Mouse (Mus musculus): ENCODE data around the gene Lrch1. TPM values are rescaled to one million over a fixed set of nuclear protein-coding genes. Genes with fewer than 3 reads are reported as not detected.

Lrch1 gene
- polyA plus RNA-seq, 1 experiment from 2014 or later: 4.2 TPM

DNA sequence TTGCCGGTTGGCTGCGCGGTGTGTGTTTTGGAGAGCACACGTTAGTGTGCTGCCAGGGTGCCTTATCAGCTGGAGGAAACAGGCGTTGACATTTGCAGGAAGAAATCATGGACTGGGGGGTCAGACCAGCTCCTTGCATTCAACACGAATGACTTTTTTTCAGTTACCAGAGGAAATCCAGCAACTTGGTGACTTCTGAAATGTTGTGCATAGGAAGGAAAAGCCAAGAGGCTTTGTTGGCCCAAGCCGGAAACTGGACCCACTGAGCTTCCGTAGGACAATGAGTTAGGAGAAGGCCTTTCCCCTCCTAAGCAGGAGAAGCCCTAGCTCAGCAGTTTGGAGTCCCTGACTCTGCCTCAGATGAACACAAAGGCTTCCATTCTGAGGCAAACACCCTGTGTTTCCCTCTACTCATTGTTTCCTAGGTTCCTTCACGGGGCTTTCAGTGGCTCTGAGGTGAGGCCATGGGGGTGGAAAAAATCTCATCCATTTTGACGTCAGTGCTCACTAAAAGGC is 26.5 kb upstream of the Lrch1 start:
- H3K4me2 ChIP-seq (replicated peaks; ENCODE audit: low read depth): no peak overlapping the region
- no peak overlapping the region for H3K27ac ChIP-seq (ENCODE audit: low read depth, low read length)
- H3K9me3 ChIP-seq (ENCODE audit: control insufficient read depth): no peaks in the 10 kb centered on the region
- H3K36me3 ChIP-seq (ENCODE audit: control insufficient read depth, insufficient read depth): no peaks in the 10 kb centered on the region
- ATAC-seq: no peak
- no peak overlapping the region for H3K4me3 ChIP-seq (ENCODE audit: low read depth, low read length)
- 71% methylated on average over 10 of the region's 10 CpGs for WGBS
- TF ChIP-seq CTCF (IDR thresholded peaks at IDR 0.05; ENCODE audit: low read depth): no peak
- H3K27me3 ChIP-seq (replicated peaks; ENCODE audit: control insufficient read depth, insufficient read depth, low read length): peaks cover 6% of the 10 kb centered on the region; the same call in 1 of the 2 replicates
- H3K4me1 ChIP-seq (replicated peaks; ENCODE audit: control insufficient read depth, insufficient read depth, low read length): no peaks in the 10 kb centered on the region
- H3K9ac ChIP-seq (ENCODE audit: low read depth, low read length): no peak overlapping the region

DNA sequence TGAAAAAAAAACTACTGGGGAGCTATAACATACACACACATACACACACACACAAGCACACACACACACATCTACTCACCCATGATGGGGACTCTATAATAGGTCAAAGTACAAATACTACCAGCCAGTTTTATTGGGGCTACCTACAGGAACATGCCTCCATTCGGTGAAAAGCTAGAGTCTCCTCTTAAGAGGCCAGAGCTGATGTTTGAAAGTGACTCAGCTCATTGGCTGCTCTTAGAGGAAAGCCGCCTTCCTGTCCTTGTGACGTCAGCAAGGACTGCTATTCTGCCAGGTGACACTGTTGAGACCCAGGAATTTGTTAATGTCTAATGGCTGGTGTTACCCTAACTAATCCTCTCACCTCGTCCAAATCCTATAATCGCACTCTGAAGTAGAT is 25.0 kb upstream of the Lrch1 start:
- no peaks in the 10 kb centered on the region for H3K9me3 ChIP-seq (ENCODE audit: control insufficient read depth)
- H3K4me3 ChIP-seq (ENCODE audit: low read depth, low read length): no peak overlapping the region
- no peaks in the 10 kb centered on the region for H3K36me3 ChIP-seq (ENCODE audit: control insufficient read depth, insufficient read depth)
- no peak overlapping the region for H3K4me2 ChIP-seq (replicated peaks; ENCODE audit: low read depth)
- H3K4me1 ChIP-seq (replicated peaks; ENCODE audit: control insufficient read depth, insufficient read depth, low read length): no peaks in the 10 kb centered on the region
- ATAC-seq: peak; percentile 84
- WGBS: 55% methylated on average over 5 of the region's 5 CpGs
- H3K27me3 ChIP-seq (replicated peaks; ENCODE audit: control insufficient read depth, insufficient read depth, low read length): peaks cover 6% of the 10 kb centered on the region; the same call in 1 of the 2 replicates
- no peak overlapping the region for H3K9ac ChIP-seq (ENCODE audit: low read depth, low read length)
- TF ChIP-seq CTCF (IDR thresholded peaks at IDR 0.05; ENCODE audit: low read depth): no peak
- no peak overlapping the region for H3K27ac ChIP-seq (ENCODE audit: low read depth, low read length)

DNA sequence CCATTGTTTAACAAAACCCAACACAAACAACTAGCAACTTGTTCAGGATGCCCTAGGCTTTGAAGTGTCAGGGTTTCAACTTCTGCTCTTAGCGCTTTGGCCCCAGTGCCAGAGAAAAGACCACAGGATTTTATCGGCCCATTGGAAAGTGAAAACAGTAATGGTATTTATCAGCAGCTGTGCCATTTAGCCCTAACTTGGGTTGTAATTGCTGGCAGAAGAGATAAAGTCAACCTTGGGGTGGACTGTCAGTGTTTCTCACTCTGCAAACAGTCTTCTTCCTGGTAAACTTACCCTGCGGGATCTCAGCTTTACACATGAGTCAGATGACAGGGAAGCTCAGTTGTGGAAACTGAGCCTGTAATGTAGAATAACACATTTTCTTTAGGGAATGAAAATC is 24.5 kb upstream of the Lrch1 start:
- ATAC-seq: peak; percentile 63
- Histone ChIP-seq H3K9ac (ENCODE audit: low read depth, low read length) (no peak overlapping the region), H3K27ac (ENCODE audit: low read depth, low read length) (no peak overlapping the region), H3K4me2 (replicated peaks; ENCODE audit: low read depth) (no peak overlapping the region; the same call in 1 of the 2 replicates), H3K27me3 (replicated peaks; ENCODE audit: control insufficient read depth, insufficient read depth, low read length) (peaks cover 6% of the 10 kb centered on the region; the same call in 1 of the 2 replicates), H3K9me3 (ENCODE audit: control insufficient read depth) (no peaks in the 10 kb centered on the region), H3K36me3 (ENCODE audit: control insufficient read depth, insufficient read depth) (no peaks in the 10 kb centered on the region), H3K4me3 (ENCODE audit: low read depth, low read length) (no peak overlapping the region), H3K4me1 (replicated peaks; ENCODE audit: control insufficient read depth, insufficient read depth, low read length) (no peaks in the 10 kb centered on the region)
- TF ChIP-seq CTCF (IDR thresholded peaks at IDR 0.05; ENCODE audit: low read depth): no peak
- WGBS: 17% methylated on average over 3 of the region's 3 CpGs

DNA sequence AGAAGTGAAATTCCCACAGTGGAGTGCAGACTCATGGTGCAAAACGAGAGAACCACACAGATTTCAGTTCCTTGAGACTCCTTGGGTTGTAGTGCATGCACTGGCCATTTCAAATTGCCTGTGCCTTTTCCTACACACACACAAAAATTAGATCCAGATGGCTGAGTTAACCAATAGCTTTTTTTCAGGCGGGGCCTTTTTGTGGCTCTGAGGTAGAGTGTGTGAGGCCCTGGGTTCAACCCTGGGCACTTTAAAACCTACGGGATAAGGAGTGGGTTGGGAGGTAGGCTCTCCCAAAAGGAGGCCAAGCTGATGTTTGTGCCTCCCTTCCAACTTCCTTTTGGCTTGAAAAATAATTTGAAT is 15.7 kb upstream of the Lrch1 start:
- WGBS: 66% methylated on average over 3 of the region's 3 CpGs

DNA sequence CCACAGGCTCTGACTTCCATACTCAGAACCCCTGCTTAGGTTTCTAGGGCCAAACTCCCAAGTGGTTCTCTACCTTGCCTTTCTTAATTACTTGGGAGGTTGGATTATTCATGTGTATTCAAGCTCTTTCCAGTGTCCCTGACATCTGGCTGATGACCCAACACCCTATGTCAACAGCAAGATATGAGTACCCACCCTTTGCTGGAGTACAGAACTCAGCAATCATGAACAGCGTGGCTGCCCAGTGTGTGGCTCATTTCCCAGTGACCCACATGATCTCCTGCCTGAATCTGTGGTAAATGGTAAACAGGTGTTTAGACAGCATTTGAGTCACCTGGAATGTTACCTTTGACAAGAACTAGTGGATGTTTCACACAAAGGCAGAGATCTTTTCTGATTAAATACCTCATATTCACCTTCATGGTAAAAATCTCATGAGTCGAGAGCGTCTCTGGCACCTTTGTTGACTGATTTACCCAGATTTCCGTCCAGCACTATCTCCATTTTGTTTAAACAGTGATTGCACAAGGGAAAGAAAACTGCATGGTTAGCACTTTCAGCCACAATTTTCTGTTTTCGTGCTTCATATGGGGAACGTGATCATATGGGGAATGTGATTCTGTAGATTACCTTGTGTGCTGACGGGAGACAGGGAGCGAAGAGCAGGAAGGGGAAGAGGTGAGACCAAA is 15.2 kb upstream of the Lrch1 start:
- Histone ChIP-seq H3K36me3 (ENCODE audit: control insufficient read depth, insufficient read depth) (no peaks in the 10 kb centered on the region), H3K4me3 (ENCODE audit: low read depth, low read length) (no peak overlapping the region), H3K4me1 (replicated peaks; ENCODE audit: control insufficient read depth, insufficient read depth, low read length) (peaks cover 4% of the 10 kb centered on the region; the same call in 1 of the 2 replicates), H3K9ac (ENCODE audit: low read depth, low read length) (no peak overlapping the region), H3K9me3 (ENCODE audit: control insufficient read depth) (peaks cover 5% of the 10 kb centered on the region; the same call in 1 of the 2 replicates), H3K4me2 (replicated peaks; ENCODE audit: low read depth) (0 out of 2 replicates have a peak overlapping the region, but pooled peaks have one; percentile 6), H3K27ac (ENCODE audit: low read depth, low read length) (no peak overlapping the region), H3K27me3 (replicated peaks; ENCODE audit: control insufficient read depth, insufficient read depth, low read length) (no peaks in the 10 kb centered on the region)
- TF ChIP-seq CTCF (IDR thresholded peaks at IDR 0.05; ENCODE audit: low read depth): no peak
- 45% methylated on average over 8 of the region's 8 CpGs for WGBS
- no peak; the same call in 1 of the 2 replicates for ATAC-seq

More for the DNA sequence above, 15.7 kb upstream of the Lrch1 start:
- no peak overlapping the region for H3K4me3 ChIP-seq (ENCODE audit: low read depth, low read length)
- H3K9me3 ChIP-seq (ENCODE audit: control insufficient read depth): peaks cover 5% of the 10 kb centered on the region; the same call in 1 of the 2 replicates
- H3K9ac ChIP-seq (ENCODE audit: low read depth, low read length): no peak overlapping the region
- H3K4me1 ChIP-seq (replicated peaks; ENCODE audit: control insufficient read depth, insufficient read depth, low read length): peaks cover 4% of the 10 kb centered on the region; the same call in 1 of the 2 replicates
- no peaks in the 10 kb centered on the region for H3K36me3 ChIP-seq (ENCODE audit: control insufficient read depth, insufficient read depth)
- no peaks in the 10 kb centered on the region for H3K27me3 ChIP-seq (replicated peaks; ENCODE audit: control insufficient read depth, insufficient read depth, low read length)
- ATAC-seq: no peak
- 0 out of 2 replicates have a peak overlapping the region, but pooled peaks have one; percentile 6 for H3K4me2 ChIP-seq (replicated peaks; ENCODE audit: low read depth)
- no peak overlapping the region for H3K27ac ChIP-seq (ENCODE audit: low read depth, low read length)
- TF ChIP-seq CTCF (IDR thresholded peaks at IDR 0.05; ENCODE audit: low read depth): no peak

DNA sequence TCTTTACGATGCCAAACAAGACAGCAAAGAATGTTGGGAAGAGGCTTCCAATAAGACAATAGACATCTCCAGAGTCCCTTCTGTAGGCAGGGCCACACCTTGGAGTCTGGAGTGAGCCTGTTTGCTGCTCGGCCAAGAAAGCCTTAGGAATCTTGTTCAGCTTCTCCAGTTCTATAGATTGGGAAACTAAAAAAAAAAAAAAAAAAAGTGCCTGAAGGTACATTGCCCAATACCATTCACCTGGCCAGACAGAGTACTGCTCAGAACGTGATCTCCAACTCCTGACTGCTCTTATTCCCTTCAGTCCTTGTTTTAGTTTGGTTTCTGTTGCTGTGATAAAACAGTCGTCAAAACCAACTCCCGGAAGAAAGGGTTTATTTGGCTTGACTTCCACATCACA is 12.9 kb upstream of the Lrch1 start:
- Histone ChIP-seq H3K4me2 (replicated peaks; ENCODE audit: low read depth) (no peak overlapping the region), H3K36me3 (ENCODE audit: control insufficient read depth, insufficient read depth) (no peaks in the 10 kb centered on the region), H3K27me3 (replicated peaks; ENCODE audit: control insufficient read depth, insufficient read depth, low read length) (no peaks in the 10 kb centered on the region), H3K4me1 (replicated peaks; ENCODE audit: control insufficient read depth, insufficient read depth, low read length) (peaks cover 4% of the 10 kb centered on the region; the same call in 1 of the 2 replicates), H3K27ac (ENCODE audit: low read depth, low read length) (no peak overlapping the region), H3K4me3 (ENCODE audit: low read depth, low read length) (no peak overlapping the region), H3K9me3 (ENCODE audit: control insufficient read depth) (no peaks in the 10 kb centered on the region), H3K9ac (ENCODE audit: low read depth, low read length) (no peak overlapping the region)
- WGBS: 61% methylated on average over 5 of the region's 5 CpGs
- TF ChIP-seq CTCF (IDR thresholded peaks at IDR 0.05; ENCODE audit: low read depth): no peak
- no peak for ATAC-seq

All from intestine, postnatal 0 days (tissue).